Mouse (Mus musculus): ENCODE measurements around the gene Folr1.

Folr1 gene

GRCm38 (mm10) chr7:101832372-101832771 is 38.2 kb downstream of the Folr1 start:
- no peak for DNase-seq (ENCODE audit: low spot score)

GRCm38 (mm10) chr7:101831437-101831836 is 39.2 kb downstream of the Folr1 start:
- no peak for DNase-seq (ENCODE audit: low spot score)

- DNase-seq (ENCODE audit: low spot score), result no peak
These were observed 40.2 kb downstream of the Folr1 start for GRCm38 (mm10) chr7:101830373-101830772.

GRCm38 (mm10) chr7:101823758-101824630 is 46.6 kb downstream of the Folr1 start:
- DNase-seq (ENCODE audit: low spot score), result no peak

GRCm38 (mm10) chr7:101822836-101823757 is 47.5 kb downstream of the Folr1 start:
- no peak for DNase-seq (ENCODE audit: low spot score)

- DNase-seq (ENCODE audit: low spot score), result no peak
These were observed 48.8 kb downstream of the Folr1 start for GRCm38 (mm10) chr7:101821571-101822501.

- no peak for DNase-seq (ENCODE audit: low spot score)
These were observed 50.1 kb downstream of the Folr1 start for GRCm38 (mm10) chr7:101820295-101821030.

GRCm38 (mm10) chr7:101817861-101818401 is 52.7 kb downstream of the Folr1 start, which contains the start of gene Phox2a:
TSS of gene Phox2a (plus strand) at chr7:101818313.
- no peak for DNase-seq (ENCODE audit: low spot score)
